Mouse (Mus musculus) T-cell, adult 2 months (primary cell): ENCODE measurements around the gene Gm21093.
"Not testable (repeated sequence)": the region's sequence is repeated elsewhere in the genome, so short reads cannot be mapped to it uniquely, and the experiment has no call there.

Experiments used
- DNase-seq: peaks from one replicate; pipeline ENCODE4 v3.0.0; 2022; ENCODE audit warnings: low spot score

Gene Gm21093

GRCm38 (mm10) chr4:42034626-42035025 is at the start of gene Gm21093:
Gene Gm21093 (minus strand): TSS chr4:42034726.
- not testable (repeated sequence) for DNase-seq
